Mouse (Mus musculus): ENCODE measurements around the gene Erbin. TPM values are rescaled to one million over a fixed set of nuclear protein-coding genes. Genes with fewer than 3 reads are reported as not detected.

Erbin gene
- polyA plus RNA-seq, 1 experiment from 2014 or later: 10.9 TPM

GRCm38 (mm10) chr13:103900015-103900414 lies 20.3 kb downstream of the Erbin start:
- no peak overlapping the region for H3K4me2 ChIP-seq (replicated peaks)
- no peaks in the 10 kb centered on the region for H3K27me3 ChIP-seq
- 97% methylated on average over 1 of the region's 1 CpGs for WGBS
- no peaks in the 10 kb centered on the region for H3K4me1 ChIP-seq
- H3K9ac ChIP-seq (replicated peaks): no peak overlapping the region
- ATAC-seq (replicated peaks): no peak
- no peaks in the 10 kb centered on the region for H3K9me3 ChIP-seq
- no peaks in the 10 kb centered on the region for H3K36me3 ChIP-seq
- no peak overlapping the region for H3K27ac ChIP-seq (replicated peaks)
- no peak overlapping the region for H3K4me3 ChIP-seq

- Histone ChIP-seq H3K9ac (replicated peaks) (no peak overlapping the region), H3K36me3 (no peaks in the 10 kb centered on the region), H3K27ac (replicated peaks) (no peak overlapping the region), H3K4me1 (no peaks in the 10 kb centered on the region), H3K4me3 (no peak overlapping the region), H3K4me2 (replicated peaks) (no peak overlapping the region), H3K9me3 (no peaks in the 10 kb centered on the region), H3K27me3 (no peaks in the 10 kb centered on the region)
- 97% methylated on average over 4 of the region's 4 CpGs for WGBS
- ATAC-seq (replicated peaks): no peak
Measured at GRCm38 (mm10) chr13:103897606-103898005, 22.7 kb downstream of the Erbin start.

GRCm38 (mm10) chr13:103893065-103893464 lies 27.2 kb downstream of the Erbin start:
- ATAC-seq (replicated peaks): no peak
- Histone ChIP-seq H3K36me3 (no peaks in the 10 kb centered on the region), H3K9ac (replicated peaks) (no peak overlapping the region), H3K4me2 (replicated peaks) (no peak overlapping the region), H3K9me3 (no peaks in the 10 kb centered on the region), H3K27me3 (no peaks in the 10 kb centered on the region), H3K4me1 (no peaks in the 10 kb centered on the region), H3K4me3 (no peak overlapping the region), H3K27ac (replicated peaks) (no peak overlapping the region)
- WGBS: 96% methylated on average over 5 of the region's 5 CpGs

DNA sequence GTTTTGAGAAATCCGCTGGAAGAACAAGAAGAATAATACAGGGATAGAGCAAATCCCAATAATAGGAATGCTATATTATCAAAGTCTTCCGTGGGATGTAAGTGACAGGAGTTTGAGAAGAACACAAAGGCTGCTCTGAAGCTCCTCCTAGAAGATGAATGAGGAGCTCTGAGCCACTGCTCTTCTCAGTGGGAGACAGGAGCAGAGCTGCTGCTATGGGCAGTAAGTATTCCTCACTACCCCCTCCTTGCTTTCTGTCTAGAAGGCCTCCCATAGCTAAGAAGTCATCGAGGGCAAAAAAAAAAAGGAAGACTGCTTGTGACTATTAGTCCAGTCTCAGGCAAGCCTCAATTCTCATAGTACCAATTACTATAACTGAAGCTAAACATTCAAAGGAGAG lies 30.3 kb downstream of the Erbin start:
- no peak overlapping the region for H3K9ac ChIP-seq (replicated peaks)
- no peaks in the 10 kb centered on the region for H3K36me3 ChIP-seq
- no peak overlapping the region for H3K4me2 ChIP-seq (replicated peaks)
- no peak for ATAC-seq (replicated peaks)
- H3K9me3 ChIP-seq: no peaks in the 10 kb centered on the region
- H3K27ac ChIP-seq (replicated peaks): no peak overlapping the region
- H3K4me1 ChIP-seq: no peaks in the 10 kb centered on the region
- H3K27me3 ChIP-seq: no peaks in the 10 kb centered on the region
- H3K4me3 ChIP-seq: no peak overlapping the region
- WGBS: 34% methylated on average over 3 of the region's 3 CpGs

- Histone ChIP-seq H3K4me3 (no peak overlapping the region), H3K4me1 (no peaks in the 10 kb centered on the region), H3K27ac (replicated peaks) (no peak overlapping the region), H3K36me3 (no peaks in the 10 kb centered on the region), H3K9me3 (no peaks in the 10 kb centered on the region), H3K27me3 (no peaks in the 10 kb centered on the region), H3K4me2 (replicated peaks) (no peak overlapping the region), H3K9ac (replicated peaks) (no peak overlapping the region)
- 84% methylated on average over 3 of the region's 3 CpGs for WGBS
- no peak for ATAC-seq (replicated peaks)
Measured at GRCm38 (mm10) chr13:103886503-103886902, 33.8 kb downstream of the Erbin start.

- Histone ChIP-seq H3K9me3 (no peaks in the 10 kb centered on the region), H3K4me1 (no peaks in the 10 kb centered on the region), H3K36me3 (no peaks in the 10 kb centered on the region), H3K27ac (replicated peaks) (no peak overlapping the region), H3K4me2 (replicated peaks) (no peak overlapping the region), H3K4me3 (no peak overlapping the region), H3K9ac (replicated peaks) (no peak overlapping the region), H3K27me3 (no peaks in the 10 kb centered on the region)
- ATAC-seq (replicated peaks): no peak
- WGBS: 95% methylated on average over 4 of the region's 4 CpGs
Measured at GRCm38 (mm10) chr13:103881200-103881599, 39.1 kb downstream of the Erbin start.

- H3K36me3 ChIP-seq: no peaks in the 10 kb centered on the region; the same call in 1 of the 2 replicates
- H3K4me1 ChIP-seq: no peaks in the 10 kb centered on the region
- H3K27me3 ChIP-seq: no peaks in the 10 kb centered on the region
- no peak overlapping the region for H3K9ac ChIP-seq (replicated peaks)
- H3K4me3 ChIP-seq: no peak overlapping the region
- no peak overlapping the region for H3K27ac ChIP-seq (replicated peaks)
- no peak overlapping the region for H3K4me2 ChIP-seq (replicated peaks)
- H3K9me3 ChIP-seq: no peaks in the 10 kb centered on the region
- ATAC-seq (replicated peaks): no peak
Measured at GRCm38 (mm10) chr13:103876743-103877142, 43.6 kb downstream of the Erbin start.

- Histone ChIP-seq H3K27me3 (no peaks in the 10 kb centered on the region), H3K36me3 (no peaks in the 10 kb centered on the region; the same call in 1 of the 2 replicates), H3K4me2 (replicated peaks) (no peak overlapping the region), H3K9ac (replicated peaks) (no peak overlapping the region), H3K4me1 (no peaks in the 10 kb centered on the region), H3K4me3 (no peak overlapping the region), H3K9me3 (no peaks in the 10 kb centered on the region), H3K27ac (replicated peaks) (no peak overlapping the region)
- 89% methylated on average over 6 of the region's 6 CpGs for WGBS
- ATAC-seq (replicated peaks): no peak
Measured at GRCm38 (mm10) chr13:103875823-103876514, 44.3 kb downstream of the Erbin start.

DNA sequence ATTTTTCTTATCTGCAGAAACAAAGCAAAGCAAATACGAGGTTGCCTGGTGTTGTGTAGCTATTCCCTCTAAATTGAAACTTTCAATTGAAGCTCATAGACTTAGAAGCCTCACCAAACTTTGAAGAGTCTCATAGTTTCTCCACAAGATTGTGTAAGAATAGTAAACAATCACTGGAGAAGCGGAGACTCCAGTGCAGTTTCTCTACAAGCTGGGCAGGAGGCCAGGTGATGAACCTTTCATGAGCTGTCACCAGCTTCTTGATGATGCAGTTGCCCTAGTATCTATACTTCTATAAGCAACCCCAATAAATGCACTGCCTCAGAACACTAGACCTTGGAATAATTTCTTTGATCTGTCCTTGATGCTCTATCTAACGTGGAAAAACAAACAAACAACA lies 49.5 kb downstream of the Erbin start:
- no peak overlapping the region for H3K4me2 ChIP-seq (replicated peaks)

DNA sequence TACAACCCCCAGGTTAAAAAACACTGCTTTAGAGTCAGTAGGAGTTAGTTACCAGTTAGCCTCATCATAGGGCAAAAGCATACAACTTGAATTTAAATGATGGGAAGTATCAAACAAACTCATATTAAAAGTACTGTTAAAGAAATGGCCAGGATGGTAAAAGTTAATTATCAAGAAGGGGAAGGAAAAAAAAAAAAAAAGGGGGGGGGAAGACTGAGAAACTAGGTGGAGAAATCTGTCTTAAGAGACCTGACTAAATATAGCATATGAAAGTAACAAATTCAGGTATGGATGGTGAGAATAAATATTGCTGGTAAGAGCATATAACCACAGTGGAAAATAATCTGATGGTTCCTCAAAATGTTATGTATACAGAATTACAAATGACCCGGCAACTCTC lies 50.2 kb downstream of the Erbin start:
- H3K36me3 ChIP-seq: peaks cover 5% of the 10 kb centered on the region; the same call in 1 of the 2 replicates
- H3K27ac ChIP-seq (replicated peaks): no peak overlapping the region
- 95% methylated on average over 1 of the region's 1 CpGs for WGBS
- no peaks in the 10 kb centered on the region for H3K9me3 ChIP-seq
- no peak overlapping the region for H3K4me2 ChIP-seq (replicated peaks)
- H3K4me3 ChIP-seq: no peak overlapping the region
- H3K9ac ChIP-seq (replicated peaks): no peak overlapping the region
- no peaks in the 10 kb centered on the region for H3K27me3 ChIP-seq
- no peaks in the 10 kb centered on the region for H3K4me1 ChIP-seq
- ATAC-seq (replicated peaks): no peak

More for the DNA sequence above, 49.5 kb downstream of the Erbin start:
- no peak overlapping the region for H3K9ac ChIP-seq (replicated peaks)
- H3K4me1 ChIP-seq: no peaks in the 10 kb centered on the region
- no peak overlapping the region for H3K27ac ChIP-seq (replicated peaks)
- no peaks in the 10 kb centered on the region for H3K9me3 ChIP-seq
- peaks cover 5% of the 10 kb centered on the region; the same call in 1 of the 2 replicates for H3K36me3 ChIP-seq
- WGBS: 76% methylated on average over 3 of the region's 3 CpGs
- H3K27me3 ChIP-seq: no peaks in the 10 kb centered on the region
- H3K4me3 ChIP-seq: no peak overlapping the region
- no peak for ATAC-seq (replicated peaks)

DNA sequence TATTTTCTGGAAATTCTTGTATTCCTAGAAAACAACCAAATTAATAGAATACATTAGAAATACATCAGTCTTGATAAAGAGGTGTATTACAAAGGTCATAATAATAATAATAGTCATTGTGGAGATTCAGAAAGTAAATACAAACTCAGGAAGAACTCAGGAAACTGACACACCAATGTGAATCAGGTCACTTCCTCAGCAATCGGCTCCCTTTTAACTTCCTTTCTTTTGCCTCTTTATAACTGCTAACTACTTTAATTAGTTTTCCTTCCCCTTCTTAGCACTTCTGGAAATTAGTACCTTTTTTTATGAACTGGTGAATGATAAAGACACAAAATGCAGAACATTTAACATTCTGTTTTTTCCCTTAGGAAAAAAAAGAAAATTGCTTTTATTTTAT lies 51.4 kb downstream of the Erbin start:
- Histone ChIP-seq H3K27me3 (no peaks in the 10 kb centered on the region), H3K9ac (replicated peaks) (no peak overlapping the region), H3K9me3 (no peaks in the 10 kb centered on the region), H3K4me1 (no peaks in the 10 kb centered on the region), H3K27ac (replicated peaks) (no peak overlapping the region), H3K36me3 (0 out of 2 replicates have a peak, but pooled peaks cover 5% of the 10 kb centered on the region), H3K4me2 (replicated peaks) (no peak overlapping the region), H3K4me3 (no peak overlapping the region)
- no peak for ATAC-seq (replicated peaks)
- WGBS: 52% methylated on average over 1 of the region's 1 CpGs

- H3K9me3 ChIP-seq: no peaks in the 10 kb centered on the region
- ATAC-seq (replicated peaks): no peak
- H3K4me2 ChIP-seq (replicated peaks): no peak overlapping the region
- H3K27ac ChIP-seq (replicated peaks): no peak overlapping the region
- 73% methylated on average over 4 of the region's 4 CpGs for WGBS
- no peaks in the 10 kb centered on the region for H3K4me1 ChIP-seq
- H3K36me3 ChIP-seq: peaks cover 12% of the 10 kb centered on the region; the same call in 1 of the 2 replicates
- H3K9ac ChIP-seq (replicated peaks): no peak overlapping the region
- no peak overlapping the region for H3K4me3 ChIP-seq
- H3K27me3 ChIP-seq: no peaks in the 10 kb centered on the region
Measured at GRCm38 (mm10) chr13:103862041-103862440, 58.3 kb downstream of the Erbin start.

GRCm38 (mm10) chr13:103859041-103859440 lies 61.3 kb downstream of the Erbin start:
- Histone ChIP-seq H3K36me3 (peaks cover 13% of the 10 kb centered on the region), H3K27ac (replicated peaks) (no peak overlapping the region), H3K9ac (replicated peaks) (no peak overlapping the region), H3K9me3 (no peaks in the 10 kb centered on the region), H3K4me3 (no peak overlapping the region), H3K4me1 (no peaks in the 10 kb centered on the region), H3K27me3 (no peaks in the 10 kb centered on the region), H3K4me2 (replicated peaks) (no peak overlapping the region)
- 87% methylated on average over 2 of the region's 2 CpGs for WGBS
- ATAC-seq (replicated peaks): no peak
